Mouse (Mus musculus) midbrain, embryonic 15.5 days (tissue): ENCODE measurements around the gene Gfi1. TPM values are rescaled to one million over a fixed set of nuclear protein-coding genes. Genes with fewer than 3 reads are reported as not detected.

ENCODE experiments used
- ATAC-seq: fragments of 200-750 bp; cut with Nextera tagmentation; replicated peaks from 2 replicates; pipeline ENCODE4 v1.8.0; 2017; ENCODE audit warnings: moderate TSS enrichment
- H3K27ac ChIP-seq: fragments of 300-500 bp; sonication (generic); 2 replicates; pipeline ENCODE4 v1.5.1; 2015; ENCODE audit warnings: mild to moderate bottlenecking, inconsistent platforms
- H3K27me3 ChIP-seq: fragments of 300-500 bp; sonication (generic); replicated peaks from 2 replicates; pipeline ENCODE4 v1.6.1; 2015; ENCODE audit warnings: inconsistent platforms
- H3K36me3 ChIP-seq: fragments of 300-500 bp; sonication (generic); replicated peaks from 2 replicates; pipeline ENCODE4 v1.6.1; 2015; ENCODE audit warnings: inconsistent platforms
- H3K4me1 ChIP-seq: fragments of 300-500 bp; sonication (generic); 2 replicates; pipeline ENCODE4 v1.6.1; 2015; ENCODE audit warnings: inconsistent platforms
- H3K4me2 ChIP-seq: fragments of 300-500 bp; sonication (generic); 2 replicates; pipeline ENCODE4 v1.6.1; 2015; ENCODE audit warnings: inconsistent platforms, mild to moderate bottlenecking, moderate library complexity
- H3K4me3 ChIP-seq: fragments of 300-500 bp; sonication (generic); 2 replicates; pipeline ENCODE4 v1.5.1; 2015; ENCODE audit warnings: mild to moderate bottlenecking, inconsistent platforms
- H3K9ac ChIP-seq: fragments of 300-500 bp; sonication (generic); 2 replicates; pipeline ENCODE4 v1.6.1; 2015; ENCODE audit warnings: mild to moderate bottlenecking, inconsistent platforms
- H3K9me3 ChIP-seq: fragments of 300-500 bp; sonication (generic); 2 replicates; pipeline ENCODE4 v1.6.1; 2016; ENCODE audit warnings: inconsistent platforms
- WGBS: fragments of 180-500 bp; shearing (Covaris S2); methylation state at CpG from one replicate; pipeline ENCODE4 v1.1.7; 2015; ENCODE audit warnings: mixed read lengths; 5-methylcytosine and 5-hydroxymethylcytosine counted together
- polyA plus RNA-seq: library from polyadenylated mRNA; unstranded; fragments of >200 nt; fragmentation: Nextera tagmentation; extraction: Ambion mirVana; gene quantifications from 2 replicates; pipeline ENCODE4 v1.2.1, GENCODE M21; 2015

The Gfi1 gene
- polyA plus RNA-seq: not detected in 2 replicates

DNA sequence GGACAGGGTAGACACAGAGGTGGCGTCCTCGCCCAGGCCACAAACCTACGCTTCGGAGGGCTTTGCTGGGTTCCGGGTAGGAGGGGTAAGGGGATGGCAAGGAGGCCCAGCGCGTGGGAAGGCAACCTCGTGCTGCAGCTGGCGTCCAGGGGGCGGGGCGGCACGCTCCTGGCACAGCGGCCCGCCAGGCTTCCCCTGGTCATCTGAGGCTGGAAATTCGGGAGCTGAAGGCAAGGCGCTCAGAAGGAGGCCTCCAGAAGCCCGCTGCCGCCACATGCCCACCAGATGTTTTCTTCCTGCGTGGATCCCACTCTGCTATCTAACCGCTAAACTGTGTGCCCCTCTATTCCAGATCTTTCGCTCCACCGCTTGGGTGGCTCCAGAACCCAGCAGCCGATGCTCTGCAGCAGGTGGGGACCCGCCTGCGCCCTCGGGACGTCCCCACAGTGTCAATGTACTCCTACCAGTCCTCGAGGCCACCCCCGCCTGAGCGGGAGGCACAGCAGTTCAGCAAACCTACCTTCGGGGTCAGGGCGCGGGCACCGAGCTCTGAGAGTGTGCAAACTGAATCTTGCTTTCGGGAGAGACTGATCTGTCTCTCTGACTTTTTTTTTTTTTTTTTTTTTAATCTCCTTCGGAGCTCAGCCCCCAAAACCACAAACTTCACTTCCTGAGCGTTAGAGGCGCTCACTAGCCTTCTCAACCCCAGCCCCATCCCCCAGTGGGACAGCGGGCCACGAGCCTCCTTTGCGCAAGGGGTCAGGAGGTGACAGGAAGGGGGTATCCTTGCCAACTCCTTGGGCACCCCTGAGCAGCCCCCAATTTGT is at the start of gene Gfi1:
Gene Gfi1, minus strand, starts transcription at position 602 of the 827 bp plus-strand sequence.
- ATAC-seq: no peak
- no peak within 1 kb of the TSS for H3K27ac ChIP-seq
- WGBS: under 1% methylated on average over 41 of the region's 41 CpGs
- peak within 1 kb of the TSS; percentile 36 for H3K4me2 ChIP-seq
- H3K4me1 ChIP-seq: peaks cover 50% of the 10 kb centered on the region
- no peaks in the 10 kb centered on the region; the same call in 1 of the 2 replicates for H3K9me3 ChIP-seq
- H3K27me3 ChIP-seq: peaks cover 84% of the 10 kb centered on the region
- no peaks in the 10 kb centered on the region for H3K36me3 ChIP-seq
- no peak within 1 kb of the TSS for H3K9ac ChIP-seq
- H3K4me3 ChIP-seq: peak within 1 kb of the TSS; percentile 8

DNA sequence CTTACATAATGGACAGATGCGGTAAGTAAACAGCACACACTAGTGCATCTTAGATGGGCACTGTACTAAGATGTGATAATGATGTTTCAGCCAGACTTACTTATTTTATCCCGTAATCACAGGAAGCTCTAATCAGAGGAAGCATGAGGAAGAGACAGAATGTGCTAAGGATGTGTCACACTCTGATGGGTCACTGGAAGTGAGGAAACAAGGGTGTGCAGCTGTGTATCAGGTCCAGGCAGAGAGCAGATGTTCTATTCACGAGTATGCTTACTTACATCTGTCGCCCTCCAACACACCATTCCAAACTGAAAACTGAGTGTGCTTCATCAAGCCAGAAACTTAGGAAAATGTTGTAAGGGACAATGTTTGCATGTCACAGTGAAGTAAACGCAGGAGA is 46.2 kb upstream of the Gfi1 start:
- H3K4me3 ChIP-seq: no peak overlapping the region
- ATAC-seq: no peak

DNA sequence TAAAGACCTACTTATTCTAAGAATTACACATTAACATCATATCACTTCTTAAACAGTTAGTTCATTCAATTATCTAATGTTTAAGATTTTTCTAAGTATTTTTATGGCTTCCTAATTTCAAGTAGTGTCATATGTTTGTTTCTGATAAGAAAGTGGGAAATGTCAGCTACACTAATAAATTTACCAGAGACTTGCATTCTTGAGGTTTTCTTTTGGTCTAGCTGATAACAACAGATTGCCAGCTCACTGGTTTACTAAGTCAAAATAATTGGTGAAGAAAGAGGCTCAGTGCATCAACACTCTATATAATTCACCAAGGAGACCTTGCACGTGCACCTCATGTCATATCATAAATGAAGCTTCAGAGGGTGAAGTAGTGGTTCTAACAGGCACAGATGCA is 42.4 kb upstream of the Gfi1 start:
- H3K4me1 ChIP-seq: no peaks in the 10 kb centered on the region
- no peak overlapping the region for H3K27ac ChIP-seq
- H3K9ac ChIP-seq: no peak overlapping the region
- no peak overlapping the region for H3K4me2 ChIP-seq
- WGBS: 92% methylated on average over 1 of the region's 1 CpGs
- no peak overlapping the region for H3K4me3 ChIP-seq
- ATAC-seq: no peak
- no peaks in the 10 kb centered on the region for H3K36me3 ChIP-seq
- H3K9me3 ChIP-seq: no peaks in the 10 kb centered on the region
- no peaks in the 10 kb centered on the region for H3K27me3 ChIP-seq

More for the DNA sequence above, 46.2 kb upstream of the Gfi1 start:
- Histone ChIP-seq H3K27ac (no peak overlapping the region), H3K36me3 (no peaks in the 10 kb centered on the region), H3K9me3 (no peaks in the 10 kb centered on the region), H3K4me1 (no peaks in the 10 kb centered on the region), H3K4me2 (no peak overlapping the region), H3K9ac (no peak overlapping the region), H3K27me3 (no peaks in the 10 kb centered on the region)
- 89% methylated on average over 5 of the region's 5 CpGs for WGBS

DNA sequence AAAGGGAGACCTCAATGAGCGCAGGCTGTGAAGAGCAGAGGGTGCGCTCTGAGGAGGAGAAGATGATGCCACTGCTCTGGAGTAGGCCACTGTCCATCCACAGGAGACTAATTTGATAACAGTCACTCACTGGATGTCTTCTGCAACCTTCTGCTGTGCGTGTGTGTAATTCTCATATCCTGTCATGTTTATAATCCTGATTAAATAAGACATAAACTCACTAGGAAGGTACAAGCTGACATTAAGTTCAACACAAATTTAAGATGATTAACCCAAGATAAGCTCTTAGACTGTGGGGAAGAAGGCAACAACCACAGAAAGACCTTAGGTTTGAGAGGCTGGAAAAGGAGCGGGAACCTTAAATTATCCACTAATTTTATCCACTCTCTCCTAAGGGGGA is 40.1 kb upstream of the Gfi1 start:
- H3K9me3 ChIP-seq: no peaks in the 10 kb centered on the region
- no peak overlapping the region for H3K9ac ChIP-seq
- no peak overlapping the region for H3K27ac ChIP-seq
- H3K27me3 ChIP-seq: no peaks in the 10 kb centered on the region
- H3K4me2 ChIP-seq: no peak overlapping the region
- no peaks in the 10 kb centered on the region for H3K36me3 ChIP-seq
- 90% methylated on average over 4 of the region's 4 CpGs for WGBS
- no peaks in the 10 kb centered on the region for H3K4me1 ChIP-seq
- no peak for ATAC-seq
- no peak overlapping the region for H3K4me3 ChIP-seq

- Histone ChIP-seq H3K4me3 (no peak overlapping the region), H3K4me1 (no peaks in the 10 kb centered on the region), H3K4me2 (no peak overlapping the region), H3K27ac (no peak overlapping the region), H3K9ac (no peak overlapping the region), H3K27me3 (no peaks in the 10 kb centered on the region), H3K36me3 (no peaks in the 10 kb centered on the region), H3K9me3 (no peaks in the 10 kb centered on the region)
- WGBS: 74% methylated on average over 1 of the region's 1 CpGs
- no peak for ATAC-seq
Measured at GRCm38 (mm10) chr5:107764486-107764885, 38.6 kb upstream of the Gfi1 start.

GRCm38 (mm10) chr5:107763674-107764073 is 37.8 kb upstream of the Gfi1 start:
- H3K4me3 ChIP-seq: no peak overlapping the region
- H3K27ac ChIP-seq: no peak overlapping the region
- no peak overlapping the region for H3K9ac ChIP-seq
- no peaks in the 10 kb centered on the region for H3K27me3 ChIP-seq
- H3K36me3 ChIP-seq: no peaks in the 10 kb centered on the region
- no peaks in the 10 kb centered on the region for H3K9me3 ChIP-seq
- no peaks in the 10 kb centered on the region for H3K4me1 ChIP-seq
- ATAC-seq: no peak
- H3K4me2 ChIP-seq: no peak overlapping the region

- Histone ChIP-seq H3K4me2 (no peak overlapping the region), H3K4me1 (no peaks in the 10 kb centered on the region), H3K4me3 (no peak overlapping the region), H3K27me3 (no peaks in the 10 kb centered on the region), H3K27ac (no peak overlapping the region), H3K9me3 (no peaks in the 10 kb centered on the region), H3K36me3 (no peaks in the 10 kb centered on the region), H3K9ac (no peak overlapping the region)
- 74% methylated on average over 5 of the region's 5 CpGs for WGBS
- ATAC-seq: no peak
Measured at GRCm38 (mm10) chr5:107759121-107759520, 33.3 kb upstream of the Gfi1 start.

DNA sequence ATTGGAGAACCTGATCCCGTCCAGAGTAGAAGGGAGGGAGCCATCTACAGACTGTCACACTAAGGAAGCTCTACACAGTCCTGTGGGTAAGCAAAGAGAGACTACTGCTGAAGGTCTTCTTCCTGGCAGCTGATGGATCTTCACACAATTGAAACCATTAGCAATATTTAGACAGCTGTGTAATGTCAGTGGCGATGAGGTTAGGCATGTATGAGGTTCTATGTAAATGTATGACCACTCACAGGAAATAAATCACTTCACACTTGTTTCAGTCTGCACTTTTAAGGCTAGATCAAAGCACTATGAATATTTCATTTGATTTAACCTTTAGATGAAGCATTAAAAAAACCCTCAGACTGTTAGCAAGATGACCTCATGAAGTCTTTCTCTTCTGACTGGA is 30.2 kb upstream of the Gfi1 start:
- no peak for ATAC-seq
- no peak overlapping the region for H3K9ac ChIP-seq
- H3K36me3 ChIP-seq: no peaks in the 10 kb centered on the region
- H3K9me3 ChIP-seq: no peaks in the 10 kb centered on the region
- no peaks in the 10 kb centered on the region for H3K27me3 ChIP-seq
- WGBS: 81% methylated on average over 2 of the region's 2 CpGs
- no peaks in the 10 kb centered on the region for H3K4me1 ChIP-seq
- H3K4me2 ChIP-seq: no peak overlapping the region
- H3K4me3 ChIP-seq: no peak overlapping the region
- no peak overlapping the region for H3K27ac ChIP-seq

DNA sequence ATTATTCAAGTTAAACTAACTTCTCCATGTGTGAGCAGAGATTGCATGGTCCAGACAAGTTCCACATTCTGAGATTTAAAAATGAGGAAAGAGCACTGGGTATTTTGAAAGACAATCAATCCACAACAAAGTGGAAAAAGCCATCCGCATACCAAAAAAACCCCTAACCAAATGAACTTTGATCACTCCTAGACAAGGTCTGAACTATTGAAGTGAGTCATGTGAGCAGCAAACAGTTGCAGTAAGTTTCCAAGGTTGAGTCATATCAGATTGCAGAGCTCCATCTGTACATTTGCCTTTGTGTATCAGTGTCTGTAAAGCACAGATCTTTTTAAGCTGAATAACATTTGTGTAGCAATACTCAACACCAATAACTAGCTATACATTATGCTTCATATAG is 28.9 kb upstream of the Gfi1 start:
- H3K9ac ChIP-seq: no peak overlapping the region
- H3K9me3 ChIP-seq: no peaks in the 10 kb centered on the region
- H3K4me3 ChIP-seq: no peak overlapping the region
- no peaks in the 10 kb centered on the region for H3K4me1 ChIP-seq
- H3K4me2 ChIP-seq: no peak overlapping the region
- WGBS: 93% methylated on average over 1 of the region's 1 CpGs
- ATAC-seq: no peak
- no peaks in the 10 kb centered on the region for H3K36me3 ChIP-seq
- H3K27ac ChIP-seq: no peak overlapping the region
- H3K27me3 ChIP-seq: no peaks in the 10 kb centered on the region

DNA sequence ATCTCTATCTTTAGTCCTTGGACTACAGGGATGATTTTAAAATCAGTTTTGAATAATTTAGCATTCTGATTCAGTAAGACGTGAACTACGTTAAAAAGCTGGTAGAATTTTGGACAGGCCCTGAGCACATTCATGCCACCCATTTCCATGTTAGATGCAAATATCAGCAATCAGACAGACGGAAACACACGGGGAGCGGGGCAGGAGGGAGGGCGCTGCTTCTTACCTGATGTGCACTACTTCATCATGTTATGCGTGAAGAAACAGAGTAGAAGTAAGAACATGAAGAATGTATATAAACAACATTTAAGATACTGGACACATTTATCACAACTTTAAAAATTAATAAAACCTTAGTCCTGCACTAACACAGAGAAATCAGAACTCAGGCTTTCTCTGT is 27.8 kb upstream of the Gfi1 start:
- no peaks in the 10 kb centered on the region for H3K27me3 ChIP-seq
- no peaks in the 10 kb centered on the region for H3K4me1 ChIP-seq
- H3K9ac ChIP-seq: no peak overlapping the region
- H3K4me2 ChIP-seq: no peak overlapping the region
- H3K9me3 ChIP-seq: no peaks in the 10 kb centered on the region
- WGBS: 96% methylated on average over 7 of the region's 7 CpGs
- H3K4me3 ChIP-seq: no peak overlapping the region
- H3K36me3 ChIP-seq: no peaks in the 10 kb centered on the region
- no peak for ATAC-seq
- no peak overlapping the region for H3K27ac ChIP-seq

GRCm38 (mm10) chr5:107749229-107749916 is 23.5 kb upstream of the Gfi1 start:
- Histone ChIP-seq H3K9ac (no peak overlapping the region), H3K4me2 (no peak overlapping the region), H3K9me3 (no peaks in the 10 kb centered on the region), H3K36me3 (no peaks in the 10 kb centered on the region), H3K4me1 (no peaks in the 10 kb centered on the region), H3K4me3 (no peak overlapping the region), H3K27me3 (no peaks in the 10 kb centered on the region), H3K27ac (no peak overlapping the region)
- ATAC-seq: no peak
- 78% methylated on average over 9 of the region's 9 CpGs for WGBS

GRCm38 (mm10) chr5:107739023-107739422 is 13.2 kb upstream of the Gfi1 start:
- ATAC-seq: no peak
- WGBS: 95% methylated on average over 5 of the region's 5 CpGs
- no peak overlapping the region for H3K4me2 ChIP-seq
- no peaks in the 10 kb centered on the region for H3K36me3 ChIP-seq
- H3K27ac ChIP-seq: no peak overlapping the region
- H3K27me3 ChIP-seq: no peaks in the 10 kb centered on the region
- H3K4me3 ChIP-seq: no peak overlapping the region
- H3K9ac ChIP-seq: no peak overlapping the region
- H3K4me1 ChIP-seq: no peaks in the 10 kb centered on the region
- H3K9me3 ChIP-seq: no peaks in the 10 kb centered on the region

- no peak overlapping the region for H3K4me3 ChIP-seq
- no peak overlapping the region for H3K27ac ChIP-seq
- H3K9ac ChIP-seq: no peak overlapping the region
- no peaks in the 10 kb centered on the region for H3K4me1 ChIP-seq
- H3K4me2 ChIP-seq: no peak overlapping the region
- H3K36me3 ChIP-seq: no peaks in the 10 kb centered on the region
- no peaks in the 10 kb centered on the region for H3K9me3 ChIP-seq
- no peaks in the 10 kb centered on the region for H3K27me3 ChIP-seq
- 80% methylated on average over 3 of the region's 3 CpGs for WGBS
- no peak for ATAC-seq
Measured at GRCm38 (mm10) chr5:107738296-107738695, 12.5 kb upstream of the Gfi1 start.
